Mouse (Mus musculus) gastrocnemius, adult 8-10 months (tissue): Measurements from ENCODE around the gene Gm20795. TPM values are rescaled to one million over a fixed set of nuclear protein-coding genes. Genes with fewer than 3 reads are reported as not detected.
"Not testable (repeated sequence)": the region's sequence is repeated elsewhere in the genome, so short reads cannot be mapped to it uniquely, and the experiment has no call there.

Experiments used
- DNase-seq, 2 experiments: peaks; one replicate each; pipeline ENCODE4 v3.0.0; 2022; ENCODE audit warnings: low spot score in 2 of 2
- total RNA-seq, 4 experiments: library from RNA; stranded (reverse); gene quantifications; 2 replicates each; pipeline ENCODE4 v1.2.4; 2022

Gm20795 gene
- not detected for total RNA-seq

- DNase-seq: not testable (repeated sequence)
These were observed at the start of gene Gm20795 for GRCm38 (mm10) chrY:40804614-40805013. Gene Gm20795 (plus strand): TSS chrY:40804914.

GRCm38 (mm10) chrY:40775665-40776064, 29.0 kb upstream of the Gm20795 start, which contains the start of gene Gm21797:
Gene Gm21797 (minus strand): TSS chrY:40775765.
- DNase-seq: not testable (repeated sequence)

Other genes with a start within 250 kb of the Gm20795 start
- not detected for gene Gm21852, start 152.9 kb upstream of the Gm20795 start, total RNA-seq
- gene Gm21797, start 29.1 kb upstream of the Gm20795 start, total RNA-seq: not detected